Mouse (Mus musculus) kidney, embryonic 16.5 days (tissue): ENCODE measurements around the gene Anxa1. TPM values are rescaled to one million over a fixed set of nuclear protein-coding genes. Genes with fewer than 3 reads are reported as not detected.

Experiments used
- ATAC-seq: fragments of 200-750 bp; cut with Nextera tagmentation; 2 replicates; pipeline ENCODE4 v1.8.0; 2017; ENCODE audit warnings: moderate TSS enrichment; ENCODE audit not compliant: low FRiP score, low TSS enrichment
- H3K27ac ChIP-seq: fragments of 300-500 bp; sonication (generic); 2 replicates; pipeline ENCODE4 v1.5.1; 2014; ENCODE audit warnings: low read length
- H3K27me3 ChIP-seq: fragments of 300-500 bp; sonication (generic); 2 replicates; pipeline ENCODE4 v1.6.1; 2014; ENCODE audit warnings: low read length, control low read depth, mixed read lengths; ENCODE audit not compliant: insufficient read depth
- H3K36me3 ChIP-seq: fragments of 300-500 bp; sonication (generic); 2 replicates; pipeline ENCODE4 v1.6.1; 2014; ENCODE audit warnings: low read length, control low read depth, mixed read lengths; ENCODE audit not compliant: insufficient read depth
- H3K4me1 ChIP-seq: fragments of 300-500 bp; sonication (generic); 2 replicates; pipeline ENCODE4 v1.6.1; 2014; ENCODE audit warnings: low read length, control low read depth, mixed read lengths; ENCODE audit not compliant: insufficient read depth
- H3K4me2 ChIP-seq: fragments of 300-500 bp; sonication (generic); replicated peaks from 2 replicates; pipeline ENCODE4 v1.6.1; 2014; ENCODE audit warnings: low read depth, low read length
- H3K4me3 ChIP-seq: fragments of 300-500 bp; sonication (generic); 2 replicates; pipeline ENCODE4 v1.5.1; 2014; ENCODE audit warnings: mild to moderate bottlenecking, low read length
- H3K9ac ChIP-seq: fragments of 300-500 bp; sonication (generic); replicated peaks from 2 replicates; pipeline ENCODE4 v1.6.1; 2014; ENCODE audit warnings: low read length
- H3K9me3 ChIP-seq: fragments of 300-500 bp; sonication (generic); 2 replicates; pipeline ENCODE4 v1.6.1; 2016; ENCODE audit warnings: low read length, control low read depth
- WGBS: fragments of 180-500 bp; shearing (Covaris S2); extraction: QIAGEN DNeasy Blood & Tissue Kit; methylation state at CpG from one replicate; pipeline ENCODE4 v1.1.7; 2014; 5-methylcytosine and 5-hydroxymethylcytosine counted together
- polyA plus RNA-seq: library from polyadenylated mRNA; unstranded; fragments of >200 nt; fragmentation: Nextera tagmentation; extraction: Ambion mirVana; gene quantifications from 2 replicates; pipeline ENCODE4 v1.2.1, GENCODE M21; 2015

Anxa1 gene
- 37.8 and 46.2 TPM in 2 replicates for polyA plus RNA-seq

DNA sequence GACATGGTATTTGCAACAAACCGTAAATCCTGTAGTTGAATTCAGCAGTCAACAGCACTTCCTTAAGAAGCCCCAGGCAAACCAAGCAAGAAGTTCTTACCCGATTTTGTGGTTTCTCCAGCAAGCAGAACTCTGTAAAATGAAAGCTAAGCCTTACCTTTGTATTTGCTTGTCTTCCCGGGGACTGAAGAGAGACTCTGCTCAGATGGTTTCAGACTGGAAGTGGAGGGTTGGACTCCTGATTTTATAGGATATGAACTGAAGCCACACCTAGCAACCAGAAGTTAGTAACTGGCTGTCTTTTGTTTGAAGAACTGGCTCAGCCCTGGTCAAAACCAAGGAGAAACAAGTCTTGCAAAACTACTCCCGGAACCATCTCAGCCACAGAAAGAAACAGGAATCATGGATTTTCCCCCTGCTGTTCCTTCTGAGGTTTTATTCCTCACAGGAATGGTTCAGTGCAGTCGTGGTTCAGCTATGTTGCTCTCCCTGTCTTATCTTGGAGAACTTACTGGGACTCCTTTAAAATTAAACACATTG, at the start of gene Anxa1:
TSS of gene Anxa1 (minus strand) at position 490 of the 540 bp plus-strand sequence.
- Histone ChIP-seq H3K9me3 (no peaks in the 10 kb centered on the region), H3K27me3 (no peaks in the 10 kb centered on the region), H3K27ac (peak within 1 kb of the TSS; percentile 44), H3K4me2 (peak within 1 kb of the TSS; percentile 42), H3K4me3 (peak within 1 kb of the TSS; percentile 22), H3K36me3 (no peaks in the 10 kb centered on the region), H3K4me1 (0 out of 2 replicates have a peak, but pooled peaks cover 3% of the 10 kb centered on the region), H3K9ac (0 out of 2 replicates have a peak within 1 kb of the TSS, but pooled peaks have one; percentile 25)
- 54% methylated on average over 5 of the region's 5 CpGs for WGBS
- ATAC-seq, result no peak

DNA sequence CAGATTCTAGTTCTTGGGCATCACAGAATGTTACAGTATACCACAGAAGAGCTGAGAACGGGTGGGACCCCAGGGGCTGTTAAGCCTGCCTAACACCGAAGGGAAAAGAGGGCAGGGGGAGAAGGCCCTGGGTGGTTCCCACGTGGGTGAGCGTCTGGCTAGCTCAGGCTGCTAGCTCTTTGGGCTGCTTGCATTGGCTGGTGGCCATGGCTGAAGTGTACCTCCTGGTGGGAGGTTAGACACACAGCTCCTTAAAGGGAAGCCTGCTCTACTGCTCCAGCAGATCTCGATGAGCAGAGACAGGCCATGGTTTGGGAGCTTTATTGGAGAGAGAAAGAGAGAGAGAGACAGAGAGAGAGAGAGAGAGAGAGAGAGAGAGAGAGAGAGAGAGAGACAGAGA, 46.3 kb upstream of the Anxa1 start:
- H3K27me3 ChIP-seq, result no peaks in the 10 kb centered on the region
- no peaks in the 10 kb centered on the region for H3K4me1 ChIP-seq
- H3K9ac ChIP-seq, result no peak overlapping the region
- H3K27ac ChIP-seq, result no peak overlapping the region
- 52% methylated on average over 5 of the region's 5 CpGs for WGBS
- no peak overlapping the region for H3K4me2 ChIP-seq
- ATAC-seq, result no peak
- H3K9me3 ChIP-seq, result no peaks in the 10 kb centered on the region
- H3K36me3 ChIP-seq, result no peaks in the 10 kb centered on the region
- H3K4me3 ChIP-seq, result no peak overlapping the region

DNA sequence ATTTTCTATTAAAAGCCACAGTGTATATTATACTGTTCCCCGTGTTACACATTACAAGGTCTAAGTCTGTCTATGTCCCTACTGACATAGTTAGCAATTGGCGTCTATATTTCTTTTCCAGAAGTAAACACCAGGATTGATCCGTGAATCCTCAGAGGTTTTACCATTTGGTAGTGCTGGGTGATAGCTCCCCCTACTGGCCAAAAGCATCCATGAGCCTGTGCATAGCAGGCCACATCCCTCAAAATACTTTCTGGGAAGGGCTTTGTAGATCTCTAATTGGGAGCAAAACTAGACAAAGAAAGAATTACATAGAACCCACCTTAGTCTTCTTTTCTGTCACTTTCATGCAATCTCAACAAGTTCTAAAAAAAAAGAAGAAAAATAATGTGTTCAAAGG, 43.8 kb upstream of the Anxa1 start:
- no peak overlapping the region for H3K27ac ChIP-seq
- no peaks in the 10 kb centered on the region for H3K27me3 ChIP-seq
- H3K9ac ChIP-seq, result no peak overlapping the region
- no peaks in the 10 kb centered on the region for H3K9me3 ChIP-seq
- no peak overlapping the region for H3K4me3 ChIP-seq
- H3K36me3 ChIP-seq, result no peaks in the 10 kb centered on the region
- WGBS, result 9% methylated on average over 3 of the region's 3 CpGs
- no peak overlapping the region for H3K4me2 ChIP-seq
- H3K4me1 ChIP-seq, result no peaks in the 10 kb centered on the region
- peak; percentile 63; the same call in 1 of the 2 replicates for ATAC-seq

DNA sequence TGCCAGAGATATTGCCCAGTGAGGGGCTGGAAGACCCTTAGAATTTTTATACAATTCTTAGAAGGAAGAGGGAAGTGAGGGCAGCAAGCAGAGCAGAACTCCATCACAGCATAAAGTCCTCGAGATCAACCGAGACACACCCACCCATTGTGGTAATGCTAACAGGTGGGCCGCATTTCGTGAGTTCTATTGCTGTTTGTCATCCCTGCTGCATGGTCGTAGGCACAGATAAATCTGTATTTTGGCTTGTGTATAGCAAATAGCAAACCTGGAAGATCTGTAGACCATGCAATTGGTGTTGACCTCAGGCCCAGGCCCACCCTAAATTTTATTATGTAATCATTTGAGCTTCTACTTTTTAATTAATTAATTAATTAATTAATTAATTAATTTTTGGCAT, 43.2 kb upstream of the Anxa1 start:
- H3K9me3 ChIP-seq, result no peaks in the 10 kb centered on the region
- no peak for ATAC-seq
- WGBS, result 79% methylated on average over 5 of the region's 5 CpGs

DNA sequence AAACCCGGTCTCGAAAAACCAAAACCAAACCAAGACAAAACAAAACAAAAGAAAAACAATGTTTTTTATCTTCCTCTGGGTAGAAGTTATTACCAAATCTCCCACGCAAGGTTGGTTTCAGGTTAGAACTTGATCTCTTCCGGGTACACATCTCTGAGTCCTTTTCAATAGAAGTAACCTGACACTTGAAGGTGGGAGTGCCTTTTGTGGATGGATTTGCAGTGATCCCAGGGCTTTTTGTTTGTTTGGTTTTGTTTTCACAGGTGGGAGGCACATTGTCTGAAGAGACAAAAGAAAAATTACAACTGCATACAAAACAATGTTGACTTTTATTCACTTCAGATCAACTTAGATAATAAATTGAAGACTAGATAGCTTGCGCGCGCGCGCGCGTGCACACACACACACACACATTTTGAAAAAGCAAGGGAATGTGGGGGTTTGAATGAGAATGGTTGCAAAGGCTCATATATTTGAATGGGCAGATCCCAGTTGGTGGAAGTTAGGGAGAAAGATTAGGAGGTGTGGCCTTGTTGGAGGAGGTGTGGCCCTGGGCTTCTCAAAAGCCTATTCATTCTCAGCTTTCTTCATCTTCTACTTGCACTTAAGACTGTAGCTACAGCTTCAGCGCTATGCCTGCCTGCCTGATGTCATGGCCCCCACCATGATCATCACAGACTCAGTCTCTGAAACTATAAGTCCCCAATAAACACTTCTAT, 35.9 kb upstream of the Anxa1 start:
- no peak overlapping the region for H3K4me2 ChIP-seq
- WGBS, result 58% methylated on average over 12 of the region's 12 CpGs
- no peaks in the 10 kb centered on the region for H3K9me3 ChIP-seq
- H3K27me3 ChIP-seq, result no peaks in the 10 kb centered on the region
- H3K9ac ChIP-seq, result no peak overlapping the region
- H3K4me1 ChIP-seq, result 0 out of 2 replicates have a peak, but pooled peaks cover 2% of the 10 kb centered on the region
- no peak overlapping the region for H3K27ac ChIP-seq
- H3K36me3 ChIP-seq, result no peaks in the 10 kb centered on the region
- H3K4me3 ChIP-seq, result no peak overlapping the region
- ATAC-seq, result peak; percentile 27; the same call in 1 of the 2 replicates

More for the DNA sequence above, 43.2 kb upstream of the Anxa1 start:
- Histone ChIP-seq H3K9ac (no peak overlapping the region), H3K4me1 (no peaks in the 10 kb centered on the region), H3K4me2 (no peak overlapping the region), H3K27me3 (no peaks in the 10 kb centered on the region), H3K27ac (no peak overlapping the region), H3K4me3 (no peak overlapping the region), H3K36me3 (no peaks in the 10 kb centered on the region)

DNA sequence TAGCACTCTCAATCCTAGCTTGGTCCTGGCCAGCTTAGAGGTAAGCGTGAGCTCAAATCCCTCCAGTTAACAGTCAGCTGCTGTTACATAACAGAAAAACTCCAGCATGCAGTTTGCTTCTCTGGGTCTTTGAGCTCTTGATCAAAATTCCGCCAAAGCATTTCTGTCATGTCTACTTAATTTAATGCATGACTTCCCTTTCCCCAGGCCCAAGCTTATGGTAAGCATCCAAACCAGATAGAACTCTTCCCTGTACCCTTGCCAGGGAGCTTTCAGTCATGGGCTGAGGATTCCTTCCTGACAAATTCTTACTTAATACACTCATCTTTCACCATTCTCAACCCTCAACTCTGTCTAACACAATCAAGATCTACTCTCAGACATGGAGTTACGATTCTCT, 20.5 kb upstream of the Anxa1 start:
- H3K27ac ChIP-seq, result no peak overlapping the region
- H3K36me3 ChIP-seq, result no peaks in the 10 kb centered on the region
- H3K9me3 ChIP-seq, result no peaks in the 10 kb centered on the region
- no peak overlapping the region for H3K9ac ChIP-seq
- ATAC-seq, result no peak
- peaks cover under 1% of the 10 kb centered on the region for H3K4me1 ChIP-seq
- 84% methylated on average over 3 of the region's 3 CpGs for WGBS
- H3K27me3 ChIP-seq, result no peaks in the 10 kb centered on the region
- H3K4me2 ChIP-seq, result no peak overlapping the region
- no peak overlapping the region for H3K4me3 ChIP-seq

DNA sequence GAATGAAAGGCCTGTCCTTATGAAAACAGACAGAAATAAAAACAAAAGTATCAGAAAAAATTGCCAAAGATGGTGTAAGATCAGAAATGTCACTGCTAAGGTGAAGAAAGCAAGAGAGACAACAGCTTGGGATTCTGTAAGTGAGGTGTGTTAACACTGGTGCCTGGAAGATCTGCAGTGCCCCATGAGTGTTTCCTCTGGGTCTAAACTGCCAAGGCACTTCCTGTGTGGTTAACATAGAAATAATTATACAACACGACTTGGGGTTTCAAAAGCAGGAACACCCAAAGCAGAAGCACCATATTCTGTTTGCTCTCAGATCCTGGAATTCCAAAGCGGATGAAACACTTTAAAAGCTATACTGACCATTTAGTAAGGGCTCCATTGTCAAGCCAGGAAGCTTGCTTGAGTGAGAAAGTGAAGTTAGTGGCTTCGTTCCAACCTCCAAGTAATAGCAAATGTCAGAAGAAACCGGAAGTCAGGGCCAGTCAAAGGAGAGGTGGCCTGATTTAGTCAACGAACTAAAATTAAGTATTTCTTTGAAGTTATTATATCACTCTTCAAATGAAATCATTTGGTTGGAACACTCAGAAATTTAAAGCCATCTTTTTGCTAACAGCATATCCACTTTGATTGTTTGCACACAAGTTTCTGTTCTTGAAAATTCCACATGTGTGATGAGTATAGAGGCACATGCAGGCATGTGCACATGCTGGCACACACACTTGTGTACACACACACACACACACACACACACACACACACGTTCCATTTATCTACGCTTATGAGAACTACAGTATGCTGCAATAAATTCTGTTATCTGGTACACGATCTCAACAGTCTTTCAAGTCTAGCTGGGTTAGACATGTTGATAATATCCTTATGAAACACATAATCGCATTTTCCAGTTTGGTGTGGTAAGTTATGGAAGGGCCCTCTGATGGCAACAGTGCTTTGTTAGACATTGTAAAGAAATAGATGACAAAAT, 19.1 kb upstream of the Anxa1 start:
- Histone ChIP-seq H3K9me3 (no peaks in the 10 kb centered on the region), H3K27me3 (no peaks in the 10 kb centered on the region), H3K36me3 (no peaks in the 10 kb centered on the region), H3K4me1 (peaks cover 5% of the 10 kb centered on the region), H3K4me3 (no peak overlapping the region), H3K9ac (no peak overlapping the region), H3K4me2 (no peak overlapping the region), H3K27ac (peak overlapping the region; percentile 56; the same call in 1 of the 2 replicates)
- no peak for ATAC-seq
- WGBS, result 59% methylated on average over 9 of the region's 9 CpGs

DNA sequence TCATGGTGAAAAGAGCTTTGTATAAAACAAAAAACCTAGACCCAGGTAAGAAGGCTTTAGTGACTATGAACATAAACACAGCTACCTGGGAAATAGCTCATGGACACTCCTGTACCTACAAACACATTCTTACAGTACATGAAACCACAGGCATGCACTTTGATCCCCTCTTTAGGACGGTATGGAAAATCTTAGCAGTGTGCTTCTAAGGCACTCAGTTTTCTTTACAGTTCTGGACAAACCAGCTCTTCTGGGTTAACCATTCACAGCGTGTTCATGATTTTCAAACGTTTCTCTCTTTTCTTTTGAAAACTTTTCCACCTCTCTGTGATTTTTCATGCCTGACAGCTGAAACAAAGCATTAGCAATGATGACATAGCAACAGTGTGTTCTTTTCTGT, 15.7 kb upstream of the Anxa1 start:
- Histone ChIP-seq H3K4me1 (peaks cover 5% of the 10 kb centered on the region), H3K4me2 (no peak overlapping the region), H3K9me3 (no peaks in the 10 kb centered on the region), H3K27ac (peak overlapping the region; percentile 79), H3K4me3 (no peak overlapping the region), H3K36me3 (no peaks in the 10 kb centered on the region), H3K9ac (no peak overlapping the region), H3K27me3 (no peaks in the 10 kb centered on the region)
- WGBS, result 52% methylated on average over 3 of the region's 3 CpGs
- ATAC-seq, result peak; percentile 82

DNA sequence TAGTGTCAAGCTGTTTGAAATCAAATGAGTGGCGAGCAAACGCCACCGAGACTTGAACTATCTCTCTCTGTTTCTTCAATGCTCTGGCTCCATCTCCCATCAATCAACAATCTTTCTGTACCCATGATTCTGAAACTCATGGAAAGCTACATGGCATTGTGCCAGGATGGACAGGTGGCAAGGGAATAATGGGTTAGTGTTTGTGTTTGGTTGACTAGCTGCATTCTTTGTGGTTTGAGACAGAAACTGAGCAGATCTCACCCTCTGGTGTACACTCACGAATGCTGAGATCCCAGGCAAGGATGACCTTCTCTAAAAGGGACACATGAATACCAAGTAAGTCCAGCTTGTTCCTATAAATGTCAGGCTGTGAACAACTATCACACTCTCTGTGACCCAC, 14.3 kb upstream of the Anxa1 start:
- Histone ChIP-seq H3K4me1 (peaks cover 5% of the 10 kb centered on the region), H3K36me3 (no peaks in the 10 kb centered on the region), H3K4me3 (no peak overlapping the region), H3K9ac (no peak overlapping the region), H3K27ac (no peak overlapping the region), H3K4me2 (no peak overlapping the region), H3K9me3 (no peaks in the 10 kb centered on the region), H3K27me3 (no peaks in the 10 kb centered on the region)
- ATAC-seq, result no peak
- 71% methylated on average over 4 of the region's 4 CpGs for WGBS
